Mouse (Mus musculus): Measurements from ENCODE around the gene Cdk12. TPM values are rescaled to one million over a fixed set of nuclear protein-coding genes. Genes with fewer than 3 reads are reported as not detected.

Gene Cdk12
- total RNA-seq, 2 experiments from 2014 or later: 39.2 to 45.6 TPM

Small RNA genes lying within 50 kb of the gene (microRNA-seq; reads per million reads assigned to microRNA genes)
- gene Gm27399 (ENCODE audit: borderline number of aligned reads in 2 of 2): 0 reads per million in 2 experiments
- 0.95 to 2.4 reads per million in 2 experiments for gene Mir5119 (ENCODE audit: borderline number of aligned reads in 2 of 2)

Other genes with a start within 250 kb of the Cdk12 start
- gene Plxdc1, start 216.6 kb upstream of the Cdk12 start, total RNA-seq (2021): 10 to 100 TPM in 1 of 2 experiments, 1 to 10 TPM in 1; 6.9 to 16.2 TPM
- under 1 TPM; 0.45 to 0.63 TPM for gene Arl5c, start 206.9 kb upstream of the Cdk12 start, total RNA-seq (2021)
- gene Cacnb1, start 180.0 kb upstream of the Cdk12 start, total RNA-seq (2021): 10 to 100 TPM in 1 of 2 experiments, 1 to 10 TPM in 1; 8.6 to 10.1 TPM
- gene Rpl19, start 176.3 kb upstream of the Cdk12 start, total RNA-seq (2021): 1,000 to 10,000 TPM; 1,100 to 1,184 TPM
- 10 to 100 TPM in 1 of 2 experiments, 1 to 10 TPM in 1; 5.0 to 12.3 TPM for gene Stac2, start 149.6 kb upstream of the Cdk12 start, total RNA-seq (2021)
- 10 to 100 TPM; 21.6 to 27.7 TPM for gene Fbxl20, start 52.7 kb upstream of the Cdk12 start, total RNA-seq (2021)
- 10 to 100 TPM; 41.4 to 66.1 TPM for gene Med1, start 9.8 kb upstream of the Cdk12 start, total RNA-seq (2021)
- not detected for gene Neurod2, start 126.6 kb downstream of the Cdk12 start, total RNA-seq (2021)
- gene Ppp1r1b, start 145.3 kb downstream of the Cdk12 start, total RNA-seq (2021): under 1 TPM; 0.27 to 0.32 TPM
- 10 to 100 TPM; 23.4 to 24.4 TPM for gene Stard3, start 155.3 kb downstream of the Cdk12 start, total RNA-seq (2021)
- gene Tcap, start 180.8 kb downstream of the Cdk12 start, total RNA-seq (2021): 1 to 10 TPM in 1 of 2 experiments, not detected in 1; 3.5 TPM
- 100 to 1,000 TPM; 313 to 497 TPM for gene Pnmt, start 183.4 kb downstream of the Cdk12 start, total RNA-seq (2021)
- gene Pgap3, start 197.4 kb downstream of the Cdk12 start, total RNA-seq (2021): 1 to 10 TPM; 5.3 to 6.2 TPM
- gene Erbb2, start 209.4 kb downstream of the Cdk12 start, total RNA-seq (2021): 1 to 10 TPM; 2.5 to 3.4 TPM
- gene Mien1, start 235.9 kb downstream of the Cdk12 start, total RNA-seq (2021): 10 to 100 TPM; 89.5 to 94.5 TPM
- gene Grb7, start 243.3 kb downstream of the Cdk12 start, total RNA-seq (2021): under 1 TPM; 0.30 to 0.61 TPM

All from adrenal gland, adult 18-20 months (tissue).